Mouse (Mus musculus): ENCODE measurements around the gene Cyb5r3.

Gene Cyb5r3

DNA sequence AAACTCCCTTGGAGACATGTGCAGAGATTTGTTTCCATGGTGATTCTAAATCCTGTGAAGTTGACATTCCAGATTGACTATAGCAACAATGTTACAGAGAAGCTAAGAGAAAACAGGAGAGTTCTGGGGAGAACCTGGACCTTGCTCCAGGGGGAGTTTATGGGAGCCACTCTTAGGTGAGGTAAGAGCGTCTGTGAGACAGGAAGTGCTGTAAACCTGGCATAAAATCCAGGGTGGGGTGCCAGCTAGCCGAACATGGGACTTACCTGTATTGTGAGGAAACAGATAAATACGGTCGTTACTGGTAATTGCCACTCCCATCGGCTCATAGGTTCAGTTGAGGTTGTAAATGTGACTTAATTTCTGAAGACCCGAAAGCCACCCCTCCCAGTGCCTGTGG lies 66.0 kb downstream of the Cyb5r3 start:
- no peak for DNase-seq (ENCODE audit: low spot score in 2 of 2)
